Mouse (Mus musculus) mature B cell (primary cell): Measurements from ENCODE around the gene Ing1.
"Not testable (repeated sequence)": the region's sequence is repeated elsewhere in the genome, so short reads cannot be mapped to it uniquely, and the experiment has no call there.

Experiments used
- in situ Hi-C: fragments of 300-500 bp; cut with MboI; formaldehyde crosslinking; loops from 2 replicates; pipeline ENCODE4 v1.14.3; 2019

Ing1 gene

GRCm38 (mm10) chr8:11550281-11550948 is 5.0 kb upstream of the Ing1 start, which contains the start of gene Cars2:
Gene Cars2 (minus strand): TSS chr8:11550783.
- in situ Hi-C loops: loop anchor here (10.0 kb wide), 1 partner anchor 84 kb away; the partner anchor contains the start of gene Ankrd10

- in situ Hi-C loops: loop anchor here (10.0 kb wide), 1 partner anchor 83 kb away; the partner anchor contains the start of gene Ankrd10
Observed at GRCm38 (mm10) chr8:11551497-11551896, 3.9 kb upstream of the Ing1 start.

- in situ Hi-C loops: loop anchor here (10.0 kb wide), 1 partner anchor 82 kb away; the partner anchor contains the start of gene Ankrd10
Observed at GRCm38 (mm10) chr8:11552390-11552789, 3.0 kb upstream of the Ing1 start.

GRCm38 (mm10) chr8:11555720-11556591 is 585 bp downstream of the Ing1 start:
- in situ Hi-C loops: loop anchor here (10.0 kb wide), 1 partner anchor 79 kb away; the partner anchor contains the start of gene Ankrd10

- in situ Hi-C loops: loop anchor here (10.0 kb wide), 1 partner anchor 78 kb away; the partner anchor contains the start of gene Ankrd10
Observed at GRCm38 (mm10) chr8:11556691-11557423, 1.5 kb downstream of the Ing1 start.

- in situ Hi-C loops: loop anchor here (10.0 kb wide), 1 partner anchor 77 kb away; the partner anchor contains the start of gene Ankrd10
Observed at GRCm38 (mm10) chr8:11557424-11557767, 2.0 kb downstream of the Ing1 start.

GRCm38 (mm10) chr8:11557768-11558629 is 2.6 kb downstream of the Ing1 start:
- in situ Hi-C loops: loop anchor here (10.0 kb wide), 1 partner anchor 77 kb away; the partner anchor contains the start of gene Ankrd10

- in situ Hi-C loops: loop anchor here (10.0 kb wide), 1 partner anchor 75 kb away; the partner anchor contains the start of gene Ankrd10
Observed at GRCm38 (mm10) chr8:11559511-11559910, 4.1 kb downstream of the Ing1 start.

- in situ Hi-C loops: no loop called here
Observed at GRCm38 (mm10) chr8:11560220-11560619, 4.8 kb downstream of the Ing1 start.

GRCm38 (mm10) chr8:11564236-11564635 is 8.9 kb downstream of the Ing1 start:
- in situ Hi-C loops: no loop called here

GRCm38 (mm10) chr8:11564721-11565120 is 9.3 kb downstream of the Ing1 start:
- in situ Hi-C loops: no loop called here

- in situ Hi-C loops: not testable (repeated sequence)
Observed at GRCm38 (mm10) chr8:11568193-11568592, 12.8 kb downstream of the Ing1 start.

GRCm38 (mm10) chr8:11569260-11570097 is 14.1 kb downstream of the Ing1 start:
- in situ Hi-C loops: no loop called here

GRCm38 (mm10) chr8:11570742-11571141 is 15.4 kb downstream of the Ing1 start:
- in situ Hi-C loops: no loop called here

GRCm38 (mm10) chr8:11571950-11572349 is 16.6 kb downstream of the Ing1 start:
- in situ Hi-C loops: no loop called here

GRCm38 (mm10) chr8:11572428-11572827 is 17.1 kb downstream of the Ing1 start:
- in situ Hi-C loops: no loop called here

- in situ Hi-C loops: no loop called here
Observed at GRCm38 (mm10) chr8:11574911-11575603, 19.7 kb downstream of the Ing1 start.

GRCm38 (mm10) chr8:11575604-11576384 is 20.4 kb downstream of the Ing1 start:
- in situ Hi-C loops: no loop called here
